Mouse (Mus musculus) kidney, adult 2 months (tissue): Measurements from ENCODE around the gene Best2.

Experiments used
- CTCF ChIP-seq: fragments of 200-500 bp; conservative IDR thresholded peaks from 2 replicates; pipeline ENCODE4 v1.5.1; 2011; ENCODE audit warnings: low read depth, mild to moderate bottlenecking, control low read depth, low read length, moderate library complexity, mixed read lengths; ENCODE audit not compliant: insufficient read depth, insufficient read length
- POLR2A ChIP-seq: fragments of 200-500 bp; IDR thresholded peaks from one replicate; pipeline ENCODE4 v1.6.1; 2011; ENCODE audit warnings: low read depth, low read length, control low read depth

GRCm38 (mm10) chr8:85016724-85017123 lies 2.4 kb upstream of the Best2 start:
- no peak for TF ChIP-seq POLR2A
- no peak for TF ChIP-seq CTCF
